Mouse (Mus musculus) stomach, embryonic 14.5 days (tissue): ENCODE measurements at regions not wholly inside any gene's neighbourhood (a gene's known extent, or its start where the extent isn't known, plus 50 kb on each side); places are given as distances from the start of the nearest gene placed in this dataset.

ENCODE experiments used
- ATAC-seq: fragments of 200-750 bp; cut with Nextera tagmentation; 2 replicates; pipeline ENCODE4 v1.8.0; 2017; ENCODE audit warnings: low read depth, moderate TSS enrichment; ENCODE audit not compliant: insufficient number of reproducible peaks, insufficient read depth, low FRiP score
- H3K27ac ChIP-seq: fragments of 300-500 bp; sonication (generic); 2 replicates; pipeline ENCODE4 v1.5.1; 2014; ENCODE audit warnings: mild to moderate bottlenecking, low read length, moderate library complexity, mixed read lengths
- H3K27me3 ChIP-seq: fragments of 300-500 bp; sonication (generic); 2 replicates; pipeline ENCODE4 v1.6.1; 2014; ENCODE audit warnings: low read length, control low read depth, mixed read lengths; ENCODE audit not compliant: control insufficient read depth, insufficient read depth
- H3K36me3 ChIP-seq: fragments of 300-500 bp; sonication (generic); 2 replicates; pipeline ENCODE4 v1.6.1; 2014; ENCODE audit warnings: mild to moderate bottlenecking, control low read depth, low read length, moderate library complexity, mixed read lengths; ENCODE audit not compliant: control insufficient read depth, insufficient read depth
- H3K4me1 ChIP-seq: fragments of 300-500 bp; sonication (generic); 2 replicates; pipeline ENCODE4 v1.6.1; 2014; ENCODE audit warnings: low read length, control low read depth, mixed read lengths; ENCODE audit not compliant: control insufficient read depth, insufficient read depth
- H3K4me2 ChIP-seq: fragments of 300-500 bp; sonication (generic); replicated peaks from 2 replicates; pipeline ENCODE4 v1.6.1; 2014; ENCODE audit warnings: low read depth, low read length, control low read depth
- H3K4me3 ChIP-seq: fragments of 300-500 bp; sonication (generic); 2 replicates; pipeline ENCODE4 v1.5.1; 2014; ENCODE audit warnings: low read depth, low read length, control low read depth
- H3K9ac ChIP-seq: fragments of 300-500 bp; sonication (generic); replicated peaks from 2 replicates; pipeline ENCODE4 v1.6.1; 2014; ENCODE audit warnings: low read depth, mild to moderate bottlenecking, control low read depth, low read length, moderate library complexity, mixed read lengths
- H3K9me3 ChIP-seq: fragments of 300-500 bp; sonication (generic); 2 replicates; pipeline ENCODE4 v1.6.1; 2016; ENCODE audit warnings: low read depth, low read length, control low read depth; ENCODE audit not compliant: control insufficient read depth
- WGBS: fragments of 180-500 bp; shearing (Covaris S2); extraction: QIAGEN DNeasy Blood & Tissue Kit; methylation state at CpG from one replicate; pipeline ENCODE4 v1.1.7; 2014; 5-methylcytosine and 5-hydroxymethylcytosine counted together

DNA sequence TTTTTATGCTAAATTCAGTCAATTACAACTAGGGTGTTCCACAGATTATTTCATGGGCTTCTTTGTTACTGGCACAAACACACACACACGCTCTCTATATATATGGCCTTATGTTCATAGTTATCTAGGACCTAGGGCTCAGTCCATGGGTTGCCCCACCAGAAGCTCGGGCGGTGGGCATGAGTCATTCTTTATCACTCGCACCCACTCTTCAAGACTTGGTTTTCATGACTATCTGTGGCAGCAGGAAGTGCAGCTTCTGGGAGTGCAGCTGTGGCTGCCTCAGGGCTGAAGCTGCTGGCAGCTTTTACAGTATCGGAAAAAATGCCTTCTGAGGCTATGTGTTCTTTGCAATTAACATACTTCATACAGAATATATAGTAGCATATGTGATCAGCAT, 198.7 kb downstream of the Ipo11 start:
- H3K27me3 ChIP-seq: no peaks in the 10 kb centered on the region
- 0 out of 2 replicates have a peak, but pooled peaks cover 2% of the 10 kb centered on the region for H3K9me3 ChIP-seq
- H3K36me3 ChIP-seq: no peaks in the 10 kb centered on the region
- ATAC-seq: no peak
- WGBS: 88% methylated on average over 5 of the region's 5 CpGs
- no peak overlapping the region for H3K4me3 ChIP-seq
- H3K9ac ChIP-seq: no peak overlapping the region
- H3K4me1 ChIP-seq: no peaks in the 10 kb centered on the region
- H3K4me2 ChIP-seq: no peak overlapping the region
- no peak overlapping the region for H3K27ac ChIP-seq

DNA sequence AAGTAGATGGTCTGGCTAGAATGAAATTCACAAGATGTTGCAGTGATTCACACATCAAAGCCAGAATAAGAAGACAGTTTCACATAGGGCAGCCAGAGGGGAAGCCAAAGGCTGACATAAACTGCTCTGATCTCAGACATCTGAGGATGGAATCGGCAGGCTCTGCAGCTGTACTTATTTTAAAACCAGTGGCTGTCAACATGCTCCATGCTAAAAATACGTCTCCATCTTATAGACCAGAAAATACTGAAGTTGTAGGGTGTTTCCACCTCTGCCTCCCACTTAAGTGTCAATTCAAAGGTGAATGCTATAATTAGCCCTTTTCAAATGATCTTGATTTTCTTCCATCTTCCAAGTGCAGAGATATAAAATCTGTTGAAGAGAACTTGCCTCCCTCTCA, 202.4 kb downstream of the Ipo11 start:
- H3K36me3 ChIP-seq: no peaks in the 10 kb centered on the region
- no peak overlapping the region for H3K9ac ChIP-seq
- no peaks in the 10 kb centered on the region for H3K27me3 ChIP-seq
- ATAC-seq: no peak
- no peak overlapping the region for H3K4me3 ChIP-seq
- no peak overlapping the region for H3K4me2 ChIP-seq
- no peaks in the 10 kb centered on the region for H3K4me1 ChIP-seq
- H3K27ac ChIP-seq: no peak overlapping the region
- WGBS: 78% methylated on average over 2 of the region's 2 CpGs
- H3K9me3 ChIP-seq: no peaks in the 10 kb centered on the region

DNA sequence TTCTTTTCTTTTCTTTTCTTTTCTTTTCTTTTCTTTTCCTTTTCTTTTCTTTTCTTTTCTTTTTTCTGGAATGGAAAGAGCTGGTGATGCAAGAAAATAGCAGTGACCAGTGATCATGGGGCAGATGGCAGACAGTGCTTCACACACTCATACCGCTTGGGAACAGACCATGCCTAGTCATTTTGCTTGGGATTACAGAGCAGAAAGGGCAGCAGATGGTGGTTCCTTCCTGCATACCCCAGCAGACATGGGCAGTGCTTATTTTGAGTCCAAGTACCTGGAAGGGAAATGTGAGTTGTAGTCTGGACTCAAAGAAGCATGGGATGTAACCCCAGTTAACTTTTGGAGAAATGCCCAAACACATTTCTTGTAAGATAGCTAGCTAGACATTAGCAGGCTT, 203.9 kb downstream of the Ipo11 start:
- H3K36me3 ChIP-seq: no peaks in the 10 kb centered on the region
- H3K27me3 ChIP-seq: no peaks in the 10 kb centered on the region
- ATAC-seq: no peak
- H3K4me2 ChIP-seq: no peak overlapping the region
- no peak overlapping the region for H3K4me3 ChIP-seq
- no peaks in the 10 kb centered on the region for H3K4me1 ChIP-seq
- H3K9ac ChIP-seq: no peak overlapping the region
- WGBS: 78% methylated on average over 1 of the region's 1 CpGs
- H3K27ac ChIP-seq: no peak overlapping the region
- no peaks in the 10 kb centered on the region for H3K9me3 ChIP-seq

DNA sequence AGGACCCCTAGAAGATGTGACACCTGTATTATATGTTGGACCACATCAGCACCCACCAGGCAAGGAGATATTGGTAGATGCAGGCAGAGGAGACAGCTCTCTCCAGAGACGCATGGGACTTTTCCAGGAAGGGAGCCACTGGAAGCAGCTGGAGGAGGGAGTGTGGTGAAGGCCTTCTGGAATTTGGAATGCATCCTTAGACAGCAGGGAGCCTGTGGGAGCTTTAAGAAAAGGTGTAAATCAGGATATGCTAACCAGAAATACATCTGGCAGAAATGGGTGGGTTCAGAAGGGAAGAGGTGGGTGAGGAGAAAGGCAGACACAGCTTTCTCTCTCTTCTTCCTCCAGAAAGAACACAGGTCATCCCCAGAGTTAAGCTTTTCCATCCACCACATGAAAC, 213.4 kb downstream of the Ipo11 start:
- ATAC-seq: no peak
- Histone ChIP-seq H3K4me1 (no peaks in the 10 kb centered on the region), H3K4me2 (no peak overlapping the region), H3K27me3 (no peaks in the 10 kb centered on the region), H3K9ac (no peak overlapping the region), H3K9me3 (no peaks in the 10 kb centered on the region), H3K36me3 (no peaks in the 10 kb centered on the region), H3K4me3 (no peak overlapping the region), H3K27ac (no peak overlapping the region)
- WGBS: 71% methylated on average over 1 of the region's 1 CpGs

DNA sequence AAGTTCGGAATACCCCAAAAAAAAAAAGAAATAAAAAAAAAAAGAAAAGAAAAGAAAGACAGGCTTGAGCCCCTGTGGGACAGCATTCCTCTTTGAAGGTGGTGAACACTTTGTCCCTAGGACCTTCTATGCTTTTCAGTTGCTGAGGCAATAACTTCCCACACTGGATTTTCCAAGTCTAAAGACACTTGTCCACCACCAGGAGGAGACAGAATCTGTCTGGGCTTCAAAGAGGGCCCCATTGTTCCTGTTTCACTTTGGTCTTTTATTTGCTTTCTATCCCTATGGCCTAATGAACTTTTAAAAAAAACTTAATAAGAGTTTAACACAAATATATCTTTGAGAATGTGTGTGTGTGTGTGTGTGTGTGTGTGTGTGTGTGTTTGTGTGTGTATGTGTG, 215.6 kb downstream of the Ipo11 start:
- H3K4me2 ChIP-seq: no peak overlapping the region
- H3K9ac ChIP-seq: no peak overlapping the region
- no peak overlapping the region for H3K27ac ChIP-seq
- H3K27me3 ChIP-seq: no peaks in the 10 kb centered on the region
- whole genome bisulfite sequencing: 91% methylated on average over 1 of the region's 1 CpGs
- H3K9me3 ChIP-seq: no peaks in the 10 kb centered on the region
- H3K4me3 ChIP-seq: no peak overlapping the region
- no peak for ATAC-seq
- H3K4me1 ChIP-seq: no peaks in the 10 kb centered on the region
- no peaks in the 10 kb centered on the region for H3K36me3 ChIP-seq

DNA sequence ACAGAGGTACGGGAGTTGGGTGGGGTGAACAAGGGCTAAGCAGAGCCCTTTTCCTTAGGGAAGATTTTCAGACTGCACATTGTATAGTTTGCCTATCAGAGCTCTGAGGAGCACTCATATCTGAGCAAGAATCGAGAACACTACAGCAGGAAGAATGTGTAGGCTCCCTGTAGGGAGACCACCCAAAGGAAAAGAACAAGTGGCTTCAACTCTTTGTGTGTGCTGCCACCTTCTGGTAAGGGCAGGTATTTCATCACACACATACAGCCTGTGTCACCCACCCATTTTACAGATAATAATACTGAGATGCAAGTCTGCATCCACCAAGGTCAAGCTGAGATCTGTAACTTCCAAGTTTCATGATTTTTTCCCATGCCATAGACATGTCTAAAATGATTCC, 221.0 kb downstream of the Ipo11 start:
- Histone ChIP-seq H3K9ac (no peak overlapping the region), H3K4me2 (no peak overlapping the region), H3K36me3 (no peaks in the 10 kb centered on the region), H3K4me3 (no peak overlapping the region), H3K4me1 (no peaks in the 10 kb centered on the region), H3K27ac (no peak overlapping the region), H3K9me3 (no peaks in the 10 kb centered on the region), H3K27me3 (no peaks in the 10 kb centered on the region)
- ATAC-seq: no peak
- WGBS: 49% methylated on average over 2 of the region's 2 CpGs

DNA sequence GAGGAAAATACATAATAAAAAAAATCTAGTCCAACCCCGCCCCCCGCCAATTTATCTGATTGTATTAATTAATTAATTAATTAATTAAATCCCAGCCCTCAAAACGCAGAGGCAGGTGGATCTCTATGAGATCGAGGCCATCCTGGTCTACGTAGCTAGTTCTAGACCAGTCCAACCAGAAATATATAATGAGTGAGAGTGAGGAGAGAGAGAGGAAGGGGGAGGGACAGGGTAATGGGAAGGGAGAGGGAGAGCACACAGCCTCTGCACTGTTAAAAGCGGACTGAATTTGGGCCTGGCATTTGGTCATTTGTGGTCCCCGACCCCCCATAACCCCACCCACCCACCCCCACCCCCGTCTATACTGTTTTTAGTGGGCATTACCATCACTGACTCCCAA, 221.5 kb downstream of the Ipo11 start:
- ATAC-seq: no peak
- H3K9ac ChIP-seq: no peak overlapping the region
- H3K9me3 ChIP-seq: no peaks in the 10 kb centered on the region
- H3K27me3 ChIP-seq: no peaks in the 10 kb centered on the region
- H3K4me1 ChIP-seq: no peaks in the 10 kb centered on the region
- no peak overlapping the region for H3K4me3 ChIP-seq
- no peak overlapping the region for H3K4me2 ChIP-seq
- no peak overlapping the region for H3K27ac ChIP-seq
- no peaks in the 10 kb centered on the region for H3K36me3 ChIP-seq
- 77% methylated on average over 8 of the region's 8 CpGs for WGBS

DNA sequence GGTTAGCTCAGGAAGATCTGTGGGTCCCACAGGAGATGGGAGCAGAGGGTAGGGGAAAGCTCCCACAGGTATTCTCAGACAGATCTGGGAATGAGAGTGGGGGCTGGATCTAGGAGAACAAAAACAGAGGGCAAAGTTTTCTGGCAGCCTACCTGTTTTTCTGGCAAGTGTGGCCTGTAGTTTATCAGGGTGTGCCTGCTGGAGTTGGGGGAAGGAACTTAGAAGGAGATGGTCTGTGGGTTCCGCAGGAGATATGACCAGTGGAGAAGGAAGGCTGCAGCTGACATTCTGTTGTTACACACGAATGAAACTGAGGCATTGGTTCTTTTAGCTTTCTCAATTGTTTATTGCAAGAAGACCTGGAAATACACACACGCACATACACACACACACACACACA, 226.2 kb downstream of the Ipo11 start:
- 78% methylated on average over 3 of the region's 3 CpGs for WGBS
- no peaks in the 10 kb centered on the region for H3K4me1 ChIP-seq
- no peak overlapping the region for H3K27ac ChIP-seq
- H3K9ac ChIP-seq: no peak overlapping the region
- no peaks in the 10 kb centered on the region for H3K27me3 ChIP-seq
- H3K36me3 ChIP-seq: no peaks in the 10 kb centered on the region
- H3K4me3 ChIP-seq: no peak overlapping the region
- no peak overlapping the region for H3K4me2 ChIP-seq
- no peak for ATAC-seq
- no peaks in the 10 kb centered on the region for H3K9me3 ChIP-seq

DNA sequence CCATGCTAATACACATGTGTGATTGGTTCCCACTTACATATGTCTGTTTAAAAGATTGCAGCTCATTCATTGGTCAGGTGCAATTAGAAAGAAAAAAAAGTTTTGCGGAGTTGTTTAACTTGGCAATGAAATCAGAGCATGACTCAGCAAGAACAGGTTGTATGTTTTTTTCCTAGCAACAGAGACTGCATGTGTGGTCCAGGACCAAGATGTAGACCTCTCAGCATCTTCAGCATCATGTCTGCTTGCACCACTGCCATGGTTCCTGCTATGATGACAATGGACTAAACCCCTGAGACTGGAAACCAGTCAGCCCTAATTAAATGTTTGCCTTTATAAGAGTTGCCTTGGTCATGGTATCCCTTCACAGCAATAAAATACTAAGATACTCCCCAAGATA, 236.4 kb downstream of the Ipo11 start:
- no peaks in the 10 kb centered on the region for H3K9me3 ChIP-seq
- 94% methylated on average over 1 of the region's 1 CpGs for WGBS
- H3K27me3 ChIP-seq: no peaks in the 10 kb centered on the region
- no peak for ATAC-seq
- H3K4me2 ChIP-seq: no peak overlapping the region
- H3K4me3 ChIP-seq: no peak overlapping the region
- no peaks in the 10 kb centered on the region for H3K4me1 ChIP-seq
- no peaks in the 10 kb centered on the region for H3K36me3 ChIP-seq
- H3K27ac ChIP-seq: no peak overlapping the region
- no peak overlapping the region for H3K9ac ChIP-seq
